Mouse (Mus musculus) lung, postnatal 25 days (tissue): Measurements from ENCODE around the gene Hist1h2bc.
"Not testable (repeated sequence)": the region's sequence is repeated elsewhere in the genome, so short reads cannot be mapped to it uniquely, and the experiment has no call there.

ENCODE experiments used
- DNase-seq: peaks from one replicate; pipeline ENCODE4 v3.0.0; 2022; ENCODE audit warnings: low spot score

The Hist1h2bc gene

DNA sequence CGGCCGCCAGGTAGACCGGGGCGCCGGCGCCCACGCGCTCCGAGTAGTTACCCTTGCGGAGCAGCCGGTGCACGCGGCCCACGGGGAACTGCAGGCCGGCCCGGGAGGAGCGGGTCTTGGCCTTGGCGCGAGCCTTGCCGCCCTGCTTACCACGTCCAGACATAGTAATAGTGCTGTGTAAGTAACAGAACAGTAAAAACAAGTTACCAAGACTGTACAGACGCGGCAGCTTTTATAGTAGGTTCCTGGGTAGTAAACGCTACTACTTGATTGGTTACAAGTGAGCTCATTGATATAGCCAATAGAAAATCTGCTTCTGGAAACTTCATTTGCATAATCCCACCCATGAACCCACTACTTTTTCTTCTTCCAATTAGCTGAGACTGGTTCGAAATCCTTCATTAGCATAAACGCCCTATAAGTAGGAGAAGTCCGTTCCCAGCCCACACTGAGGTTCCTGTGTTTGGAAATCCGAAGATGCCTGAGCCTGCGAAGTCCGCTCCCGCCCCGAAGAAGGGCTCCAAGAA lies at the start of gene Hist1h2bc, which contains the start of gene Hist1h2ac:
Gene Hist1h2bc, plus strand, starts transcription at position 445 of the 527 bp plus-strand sequence.
Gene Hist1h2ac, minus strand, starts transcription at position 194 of the 527 bp plus-strand sequence.
- peak; percentile 98 for DNase-seq

DNA sequence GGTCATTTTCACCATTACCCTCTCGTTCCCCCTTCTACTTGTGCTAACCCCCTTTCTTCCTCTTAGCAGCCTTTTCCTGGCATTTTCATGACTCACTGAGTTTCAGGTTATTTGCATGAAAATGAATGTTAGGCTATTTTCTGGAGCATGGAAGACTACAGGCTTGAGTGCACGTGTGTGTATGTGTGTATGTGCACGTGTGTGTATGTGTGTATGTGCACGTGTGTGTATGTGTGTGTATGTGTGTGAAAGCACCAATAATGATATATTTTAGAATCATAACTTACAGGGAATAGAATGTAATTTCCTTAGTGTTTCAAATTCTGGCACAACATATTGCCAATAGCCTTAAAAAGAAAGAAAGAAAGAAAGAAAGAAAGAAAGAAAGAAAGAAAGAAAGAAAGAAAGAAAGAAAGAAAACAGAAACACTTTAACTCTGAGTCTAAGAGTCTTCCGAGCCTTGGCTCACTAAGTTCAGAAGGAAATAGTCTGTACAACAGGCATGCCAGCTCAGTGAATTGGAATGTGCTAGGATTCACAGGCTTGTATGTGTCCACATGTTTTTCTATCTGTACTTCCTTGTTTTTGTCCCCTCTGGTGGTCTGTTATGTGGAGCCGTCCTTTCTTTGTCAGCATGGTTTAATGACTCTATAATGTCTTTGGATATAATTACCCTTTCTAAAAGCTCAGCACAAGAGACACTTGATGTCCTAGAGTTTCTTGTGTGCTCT lies 24.2 kb upstream of the Hist1h2bc start:
- DNase-seq, result no peak

DNA sequence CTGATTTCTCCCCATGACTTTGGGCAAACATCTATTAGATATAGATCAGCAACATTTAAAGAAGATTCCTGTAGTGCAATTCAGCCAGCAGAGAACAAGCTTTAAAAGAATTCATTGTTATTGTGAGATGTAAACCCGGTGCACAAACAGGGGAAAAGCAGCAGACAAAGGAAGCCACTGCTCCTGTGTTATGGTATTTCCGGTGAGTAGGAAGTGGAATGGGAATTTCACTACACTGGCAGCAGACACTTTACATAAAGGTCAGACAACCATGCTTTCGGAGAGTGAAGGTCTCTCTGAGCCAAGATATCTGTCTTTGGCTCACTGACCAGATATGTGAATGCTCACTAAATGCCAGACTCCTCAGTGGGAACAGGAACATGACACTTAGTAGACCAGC lies 21.5 kb upstream of the Hist1h2bc start:
- no peak for DNase-seq

DNA sequence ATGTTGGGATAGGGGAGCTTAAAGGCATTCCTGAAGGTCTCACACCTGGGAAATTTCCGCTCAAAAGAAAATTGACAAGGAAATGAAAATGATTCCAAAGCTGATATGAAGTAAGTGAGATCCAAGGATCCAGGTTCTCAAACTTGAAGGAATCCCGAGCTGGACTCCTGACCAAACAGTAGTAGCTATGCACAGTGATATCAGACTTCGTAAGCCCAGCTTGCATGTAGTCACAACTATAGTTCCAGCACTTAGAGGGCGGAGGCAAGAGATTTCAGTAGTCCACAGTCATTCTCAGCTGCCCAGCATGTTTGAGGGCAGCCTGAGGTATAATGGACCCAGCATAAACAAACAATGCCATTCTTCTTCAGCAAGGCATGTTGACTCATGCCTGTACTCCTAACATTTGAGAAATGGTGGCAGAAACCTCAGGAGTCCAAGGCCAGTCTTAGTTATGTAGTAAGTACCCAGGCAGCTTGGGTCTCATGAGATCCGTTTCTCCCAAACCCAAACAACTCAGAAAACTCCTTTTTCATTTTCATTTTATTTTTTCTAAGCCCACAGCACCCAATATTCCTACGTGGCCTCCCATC lies 1.9 kb upstream of the Hist1h2bc start:
- DNase-seq, result no peak

DNA sequence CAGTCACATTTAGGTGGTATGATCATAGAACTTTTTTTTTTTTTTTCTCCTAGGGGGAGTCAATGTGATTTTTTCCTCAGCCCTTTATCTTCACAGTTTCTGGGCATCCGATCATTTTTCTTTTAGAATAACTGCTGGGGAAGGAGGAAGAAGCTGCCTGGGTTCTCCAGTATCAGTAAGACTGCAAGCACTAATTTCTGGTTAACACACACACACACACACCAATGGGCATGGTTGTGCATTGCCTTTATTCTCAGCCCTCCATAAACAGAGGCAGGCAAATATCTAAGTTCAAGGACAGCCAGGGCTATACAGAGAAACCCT lies 1.4 kb upstream of the Hist1h2bc start:
- DNase-seq, result no peak

DNA sequence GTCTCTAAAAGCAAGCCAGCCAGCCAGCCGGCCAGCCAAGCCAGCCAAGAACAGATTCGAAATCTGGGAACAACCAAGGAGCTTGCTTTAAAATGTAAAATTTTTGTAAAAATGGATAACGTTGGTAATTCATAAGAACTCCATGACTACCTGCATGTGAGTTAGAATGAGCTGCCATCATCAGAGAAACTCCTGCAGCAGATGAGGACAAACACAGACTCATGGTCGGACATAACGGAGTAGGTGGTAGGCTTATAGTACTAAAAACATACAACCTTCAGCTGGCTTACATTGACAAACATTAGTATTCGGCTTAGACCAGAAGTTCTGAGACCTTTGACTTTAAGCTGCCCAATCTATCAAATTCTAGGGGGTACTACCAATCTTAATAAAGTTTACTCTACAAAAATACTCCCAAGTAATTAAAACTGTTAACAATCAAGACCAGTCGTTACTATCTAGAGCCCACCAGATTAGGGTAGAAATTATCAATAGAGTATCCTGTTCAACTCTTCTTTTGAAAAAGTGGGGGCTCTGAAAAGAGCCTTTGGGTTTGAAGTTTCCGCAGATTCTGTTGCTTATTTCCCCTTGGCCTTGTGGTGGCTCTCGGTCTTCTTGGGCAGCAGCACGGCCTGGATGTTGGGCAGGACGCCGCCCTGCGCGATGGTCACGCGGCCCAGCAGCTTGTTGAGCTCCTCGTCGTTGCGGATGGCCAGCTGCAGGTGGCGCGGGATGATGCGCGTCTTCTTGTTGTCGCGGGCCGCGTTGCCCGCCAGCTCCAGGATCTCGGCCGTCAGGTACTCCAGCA lies 848 bp upstream of the Hist1h2bc start:
- not testable (repeated sequence) for DNase-seq

DNA sequence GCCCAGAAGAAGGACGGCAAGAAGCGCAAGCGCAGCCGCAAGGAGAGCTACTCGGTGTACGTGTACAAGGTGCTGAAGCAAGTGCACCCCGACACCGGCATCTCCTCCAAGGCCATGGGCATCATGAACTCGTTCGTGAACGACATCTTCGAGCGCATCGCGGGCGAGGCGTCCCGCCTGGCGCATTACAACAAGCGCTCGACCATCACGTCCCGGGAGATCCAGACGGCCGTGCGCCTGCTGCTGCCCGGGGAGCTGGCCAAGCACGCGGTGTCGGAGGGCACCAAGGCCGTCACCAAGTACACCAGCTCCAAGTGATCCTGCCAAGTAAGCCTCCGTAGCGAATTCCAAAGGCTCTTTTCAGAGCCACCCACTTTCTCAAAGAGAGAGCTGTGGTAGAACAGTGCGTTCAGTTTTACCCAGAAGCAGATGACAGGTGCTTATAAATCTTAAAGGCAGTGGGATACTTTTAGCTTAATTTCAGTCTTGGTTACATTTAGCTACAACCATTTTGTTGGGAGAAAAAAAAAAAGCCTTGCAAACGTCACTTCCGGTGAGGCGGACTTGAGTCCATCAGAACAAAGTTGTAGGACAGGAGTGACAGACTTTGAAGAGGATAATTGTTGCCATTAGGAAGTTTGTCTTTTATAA lies 421 bp downstream of the Hist1h2bc start:
- DNase-seq, result peak; percentile 83

DNA sequence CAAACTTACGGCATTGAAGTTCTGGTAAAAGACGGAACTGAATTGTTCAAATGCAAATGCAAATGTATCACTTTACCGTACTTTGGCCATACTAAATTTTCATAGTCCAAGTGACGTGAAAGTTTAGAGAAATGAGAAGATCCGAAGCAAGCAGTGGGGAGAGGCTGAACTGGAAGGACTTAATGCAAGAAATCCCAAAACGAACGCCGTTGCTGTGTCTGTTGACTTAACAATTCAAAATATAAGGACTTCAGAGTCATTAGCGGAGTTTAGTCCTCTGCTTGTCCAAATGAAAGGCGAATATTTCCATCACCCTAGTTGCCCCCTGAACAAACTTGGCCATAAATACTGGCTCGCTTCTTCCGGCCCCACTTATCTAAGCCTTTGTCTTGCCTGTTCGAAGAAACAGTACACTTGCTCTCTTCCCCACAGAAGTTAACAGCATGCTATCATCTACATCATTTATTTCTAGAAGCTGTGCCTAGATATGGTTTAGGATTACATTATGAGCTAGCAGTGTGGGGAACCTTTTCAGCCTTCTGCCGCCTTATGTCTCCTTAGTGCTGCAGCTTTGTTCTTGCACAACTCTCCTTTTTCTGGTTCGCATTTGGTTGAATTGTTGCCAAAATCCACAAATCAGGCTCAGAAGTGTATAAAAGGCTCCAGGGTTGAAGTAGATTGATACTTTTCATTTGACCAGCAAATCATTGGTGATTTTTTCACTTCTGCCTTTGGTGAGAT lies 1.3 kb downstream of the Hist1h2bc start:
- no peak for DNase-seq

DNA sequence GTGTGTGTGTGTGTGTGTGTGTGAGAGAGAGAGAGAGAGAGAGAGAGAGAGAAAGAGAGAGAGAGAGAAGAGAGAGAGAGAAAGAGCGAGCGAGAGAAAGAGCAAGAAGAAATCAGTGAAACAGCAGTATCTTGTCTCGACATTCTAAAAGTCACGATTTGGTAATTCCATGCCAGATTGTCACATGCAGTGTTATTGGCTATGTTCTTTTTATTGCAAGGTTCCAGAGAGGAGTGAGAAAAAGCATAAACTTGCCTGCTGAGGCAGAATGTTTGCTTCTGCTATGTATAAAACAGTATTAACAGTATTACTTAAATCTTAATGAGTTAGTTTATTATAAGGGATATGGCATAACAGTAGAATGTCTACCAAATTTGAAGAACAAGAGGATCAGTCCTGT lies 2.0 kb downstream of the Hist1h2bc start:
- no peak for DNase-seq

DNA sequence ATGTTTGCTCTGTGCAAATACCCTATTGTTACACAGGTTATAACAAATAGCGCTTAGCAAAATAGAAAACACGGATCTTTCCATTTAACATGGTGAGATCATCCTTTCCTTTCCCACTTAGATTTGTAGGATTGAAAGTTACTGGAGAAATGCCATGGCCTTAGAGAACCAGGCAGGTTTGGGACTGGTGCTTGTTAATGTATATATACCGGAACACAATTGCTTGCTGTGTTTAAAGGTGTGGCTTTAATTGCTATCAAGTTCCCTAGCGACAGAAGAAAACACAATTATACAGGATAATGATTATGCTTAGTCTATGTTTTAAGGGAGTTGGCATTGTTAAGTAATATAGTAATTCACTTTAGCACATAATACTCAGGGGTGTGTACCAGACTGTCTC lies 3.2 kb downstream of the Hist1h2bc start:
- no peak for DNase-seq

DNA sequence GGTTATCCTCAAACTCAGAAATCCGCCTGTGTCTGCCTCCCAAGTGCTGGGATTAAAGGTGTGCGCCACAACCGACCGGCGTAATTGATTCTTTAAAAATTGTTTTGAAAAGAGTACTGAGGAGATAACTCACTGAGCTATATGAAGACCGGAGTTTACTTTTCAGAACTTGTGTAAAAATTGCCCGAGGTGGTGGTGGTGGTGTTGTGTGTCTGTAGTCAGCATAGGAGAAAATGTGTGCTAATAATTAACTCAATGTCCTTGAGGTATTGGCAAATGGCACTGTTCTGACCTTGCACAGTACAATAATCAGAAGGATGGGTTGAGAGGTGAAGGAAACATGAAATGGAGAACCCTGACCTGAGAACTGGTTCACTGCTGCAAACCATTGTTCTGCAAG lies 3.9 kb downstream of the Hist1h2bc start:
- DNase-seq, result no peak

DNA sequence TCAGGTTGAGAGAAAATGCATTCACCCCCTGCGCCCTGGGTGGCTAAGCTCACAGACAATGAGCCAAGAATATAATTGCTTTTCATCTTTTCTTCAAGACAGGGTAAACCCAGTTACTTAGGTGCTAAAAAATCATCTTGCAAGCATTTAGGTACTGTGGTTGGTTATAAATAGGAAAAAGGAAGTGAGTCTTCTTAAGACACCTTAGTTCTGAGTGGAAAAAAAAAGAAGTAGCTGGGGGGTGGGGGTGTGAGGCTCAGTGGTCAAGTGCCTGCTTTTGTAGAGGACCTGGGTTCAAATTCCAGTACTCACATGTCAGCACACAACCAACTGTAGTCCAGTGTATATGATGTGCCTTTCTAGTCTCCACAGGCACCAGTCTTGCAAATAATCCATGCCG lies 5.0 kb downstream of the Hist1h2bc start:
- no peak for DNase-seq

DNA sequence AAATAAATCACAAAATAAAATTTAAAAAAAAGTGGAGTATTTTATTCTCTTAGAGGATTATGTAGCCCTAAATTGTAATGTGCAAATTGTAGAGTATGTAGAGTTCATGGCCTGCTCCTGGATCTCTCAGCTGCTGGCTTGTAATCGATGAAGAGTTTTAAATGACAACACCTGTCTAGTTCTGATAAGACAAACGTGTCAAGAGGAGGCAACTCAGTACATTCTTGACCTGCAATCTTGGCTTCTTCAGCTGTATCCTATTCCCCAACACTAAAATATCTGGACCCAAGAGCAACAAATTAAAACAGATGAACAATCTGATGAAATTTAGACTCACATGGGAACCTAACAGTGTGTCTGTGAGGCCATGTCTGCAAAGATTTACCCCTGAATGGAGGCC lies 5.5 kb downstream of the Hist1h2bc start:
- no peak for DNase-seq

DNA sequence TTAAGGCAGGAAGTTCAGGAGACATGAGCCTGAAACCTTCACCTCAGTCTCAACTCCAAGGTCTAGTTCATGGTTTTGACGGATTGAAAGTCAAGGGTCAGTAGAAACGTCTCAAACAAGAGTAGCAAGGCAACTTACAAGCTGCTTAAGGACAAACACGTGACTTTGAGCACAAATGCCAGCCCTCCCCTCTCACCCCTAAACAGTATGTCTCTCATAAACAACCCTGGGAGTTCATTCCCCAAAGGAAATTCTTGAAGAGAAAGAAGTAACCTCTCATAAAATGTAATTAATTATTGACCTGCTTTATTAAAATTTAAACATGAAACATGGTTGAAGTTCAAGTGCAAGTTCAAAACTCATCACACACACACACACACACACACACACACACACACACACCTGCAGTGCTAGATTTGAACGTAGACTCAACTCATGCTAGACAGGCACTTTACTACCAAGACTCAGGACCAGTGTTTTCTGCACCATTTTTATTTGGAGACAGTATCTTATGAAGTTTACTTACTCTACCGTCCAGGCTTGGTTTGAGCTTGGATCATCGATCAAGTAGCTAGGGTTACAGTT lies 9.9 kb downstream of the Hist1h2bc start:
- DNase-seq, result no peak

DNA sequence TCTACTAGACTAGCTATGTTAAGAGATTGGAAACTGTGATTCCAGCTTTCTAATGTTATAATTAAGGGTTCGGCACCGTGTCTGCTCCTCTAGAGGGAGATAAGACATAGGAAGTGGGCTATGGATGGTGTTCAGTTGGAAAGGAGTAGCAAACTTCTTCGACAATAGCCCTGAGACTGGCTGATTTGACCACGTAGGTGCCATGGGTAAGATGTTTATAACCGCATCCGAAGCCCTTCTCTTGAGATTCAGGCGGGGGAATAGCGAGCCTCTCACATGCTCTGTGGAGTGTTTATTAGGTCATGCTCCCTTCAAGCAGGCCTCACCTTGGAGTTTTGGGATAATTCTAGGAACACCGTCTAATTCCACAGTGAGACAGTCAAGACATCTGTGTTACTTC lies 11.0 kb downstream of the Hist1h2bc start:
- no peak for DNase-seq

DNA sequence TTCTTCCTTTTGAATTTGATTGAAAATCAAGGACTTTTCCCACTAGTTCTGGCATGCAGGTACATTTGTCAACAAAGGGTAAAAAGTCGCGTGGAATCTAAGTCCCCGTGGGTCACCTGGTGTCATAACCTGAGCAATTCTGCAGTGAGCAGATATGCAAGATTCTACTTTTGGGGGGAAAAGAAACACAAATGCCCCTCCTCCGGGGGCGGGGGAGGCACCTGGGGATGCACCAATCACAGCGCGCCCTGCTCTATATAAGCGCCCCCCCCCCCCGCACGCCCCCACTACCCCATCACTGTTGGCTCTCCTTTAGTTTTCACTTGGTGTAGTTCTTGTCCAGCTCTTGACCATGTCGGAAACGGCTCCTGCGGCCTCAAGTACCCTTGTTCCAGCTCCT lies 11.5 kb downstream of the Hist1h2bc start, which contains the start of gene Hist1h1t:
Gene Hist1h1t, plus strand, starts transcription at position 301 of the 400 bp plus-strand sequence.
- no peak for DNase-seq

DNA sequence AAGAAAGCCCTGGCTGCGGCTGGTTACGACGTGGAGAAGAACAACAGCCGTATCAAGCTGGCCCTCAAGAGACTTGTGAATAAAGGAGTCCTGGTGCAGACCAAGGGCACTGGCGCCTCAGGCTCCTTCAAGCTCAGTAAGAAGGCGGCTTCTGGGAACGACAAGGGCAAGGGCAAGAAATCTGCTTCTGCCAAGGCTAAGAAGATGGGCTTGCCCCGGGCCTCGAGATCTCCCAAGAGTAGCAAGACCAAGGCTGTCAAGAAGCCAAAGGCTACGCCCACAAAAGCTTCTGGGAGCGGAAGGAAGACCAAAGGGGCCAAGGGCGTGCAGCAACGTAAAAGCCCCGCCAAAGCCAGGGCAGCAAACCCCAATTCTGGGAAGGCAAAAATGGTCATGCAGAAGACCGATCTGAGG lies 12.1 kb downstream of the Hist1h2bc start:
- no peak for DNase-seq

DNA sequence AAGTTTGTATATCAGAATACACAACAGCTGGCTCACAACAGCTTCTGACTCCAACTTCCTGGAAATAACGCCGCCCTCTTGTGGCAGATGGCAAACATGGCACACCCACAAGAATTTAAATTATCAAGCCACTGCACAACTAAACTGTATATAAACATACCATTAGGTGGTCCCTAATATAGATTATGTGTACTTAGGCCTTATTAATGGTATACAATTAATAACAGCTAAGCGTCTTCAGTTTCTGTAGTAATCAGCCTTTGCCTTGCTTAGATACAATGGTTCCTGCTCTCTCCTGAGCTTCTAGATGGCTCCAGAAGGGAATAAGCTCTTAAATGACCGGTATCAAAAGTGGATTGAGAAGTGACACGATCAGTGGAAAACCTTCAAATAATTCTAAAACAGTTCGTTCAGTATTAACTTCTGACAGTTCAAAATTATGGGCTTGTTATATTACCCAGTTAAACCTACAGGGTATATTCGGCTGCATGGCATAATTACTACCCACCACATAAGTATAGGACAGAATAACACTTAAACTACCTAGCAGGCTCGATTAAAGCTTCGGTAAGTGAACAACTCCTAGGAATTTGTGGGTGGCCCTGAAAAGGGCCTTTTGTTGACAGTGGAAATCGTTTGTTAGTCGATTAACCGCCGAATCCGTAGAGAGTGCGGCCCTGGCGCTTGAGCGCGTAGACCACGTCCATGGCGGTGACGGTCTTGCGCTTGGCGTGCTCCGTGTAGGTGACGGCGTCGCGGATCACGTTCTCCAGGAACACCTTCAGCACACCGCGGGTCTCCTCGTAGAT lies 13.7 kb downstream of the Hist1h2bc start:
- DNase-seq, result peak; percentile 73

DNA sequence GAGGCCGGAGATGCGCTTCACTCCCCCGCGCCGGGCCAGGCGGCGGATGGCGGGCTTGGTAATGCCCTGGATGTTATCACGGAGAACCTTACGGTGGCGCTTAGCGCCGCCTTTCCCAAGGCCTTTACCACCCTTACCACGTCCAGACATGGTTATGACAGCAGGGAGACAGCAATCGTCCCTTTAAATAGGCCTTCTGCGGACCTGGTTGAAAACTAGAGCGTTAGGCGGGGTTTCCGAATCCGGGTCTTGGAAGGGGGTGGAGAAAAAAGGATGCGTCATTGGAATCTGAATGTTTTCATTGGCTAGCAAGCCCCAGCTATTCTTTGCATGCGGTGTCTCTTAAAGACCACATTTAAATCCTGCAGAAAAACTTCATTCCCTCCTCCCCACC lies 14.3 kb downstream of the Hist1h2bc start, which contains the start of gene Hist1h4c:
Gene Hist1h4c, minus strand, starts transcription at position 155 of the 394 bp plus-strand sequence.
- DNase-seq, result peak; percentile 99

DNA sequence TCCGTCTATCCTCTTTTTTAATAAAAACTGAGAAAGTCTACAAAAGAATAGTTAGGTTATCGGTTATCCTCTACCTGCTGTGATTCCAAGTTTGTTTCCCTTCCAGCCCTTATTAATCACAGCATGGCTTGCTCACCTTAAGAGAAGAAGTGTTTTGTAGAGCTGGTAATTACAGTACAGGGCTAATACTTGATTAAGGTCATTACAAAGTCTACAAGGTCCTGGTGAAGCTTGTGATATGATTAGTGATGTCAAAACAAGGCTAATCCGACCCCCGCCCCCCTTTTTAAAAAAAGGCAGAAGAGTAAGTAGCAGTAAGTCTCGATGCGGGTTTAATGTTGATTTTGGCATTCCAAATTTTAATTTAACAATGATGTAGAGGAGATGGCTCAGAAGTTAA lies 15.0 kb downstream of the Hist1h2bc start:
- no peak for DNase-seq
